Mouse (Mus musculus) CH12.LX (cell line): ENCODE results near the gene Emc9. TPM values are rescaled to one million over a fixed set of nuclear protein-coding genes. Genes with fewer than 3 reads are reported as not detected.

Experiments used
- DNase-seq: peaks from one replicate; pipeline ENCODE4 v3.0.0-alpha.2; 2013; ENCODE audit errors: extremely low read depth
- H3K27ac ChIP-seq: 2 replicates; pipeline ENCODE4 v1.5.1; 2012; ENCODE audit warnings: low read depth, mild to moderate bottlenecking, control low read depth, moderate library complexity; ENCODE audit not compliant: insufficient read depth
- H3K27me3 ChIP-seq: replicated peaks from 2 replicates; pipeline ENCODE3; 2012; ENCODE audit warnings: inconsistent platforms
- H3K36me3 ChIP-seq, 2 experiments: replicated peaks in 1 of 2; 2 replicates each; pipeline versions ENCODE3 to v1.6.1; 2012; ENCODE audit warnings: inconsistent platforms in 1 of 2, low read length in 1 of 2, mild to moderate bottlenecking in 1 of 2, mixed read lengths in 1 of 2, moderate library complexity in 1 of 2; ENCODE audit not compliant: control insufficient read depth in 1 of 2, insufficient read depth in 1 of 2
- H3K4me1 ChIP-seq, 2 experiments: 2 replicates each; pipeline ENCODE4 v1.6.1; 2012; ENCODE audit warnings: inconsistent platforms in 1 of 2, moderate library complexity in 1 of 2; ENCODE audit not compliant: insufficient read depth in 2 of 2, control insufficient read depth in 1 of 2
- H3K4me2 ChIP-seq: 2 replicates; pipeline ENCODE4 v1.6.1; 2012; ENCODE audit warnings: low read depth, mild to moderate bottlenecking, control low read depth; ENCODE audit not compliant: poor library complexity, insufficient read depth, severe bottlenecking
- H3K4me3 ChIP-seq, 3 experiments: fragments of 150-350 bp in 1 of 3; sonication (generic) in 1 of 3; replicated peaks in 1 of 3; 2 replicates each; pipeline versions ENCODE3 to v1.5.1; 2011 to 2012; ENCODE audit warnings: low read depth in 2 of 3, low read length in 2 of 3, mild to moderate bottlenecking in 2 of 3, moderate library complexity in 2 of 3, control low read depth in 1 of 3, improper control_type of control experiment in 1 of 3, inconsistent platforms in 1 of 3, mixed read lengths in 1 of 3; ENCODE audit not compliant: poor library complexity in 1 of 3
- H3K79me2 ChIP-seq: replicated peaks from 2 replicates; pipeline ENCODE4 v1.6.1; 2012; ENCODE audit warnings: mild to moderate bottlenecking, moderate library complexity; ENCODE audit not compliant: control insufficient read depth, poor library complexity, insufficient read depth, severe bottlenecking; ENCODE audit errors: extremely low read depth
- H3K9ac ChIP-seq: 2 replicates; pipeline ENCODE4 v1.6.1; 2012; ENCODE audit warnings: low read depth, mild to moderate bottlenecking, control low read depth, moderate library complexity; ENCODE audit not compliant: insufficient read depth
- H3K9me3 ChIP-seq: replicated peaks from 2 replicates; pipeline ENCODE3; 2012; ENCODE audit warnings: low read length, inconsistent platforms, mixed read lengths
- CTCF ChIP-seq, 2 experiments: IDR thresholded peaks in 1 of 2; conservative IDR thresholded peaks in 1 of 2; 2 replicates each; pipeline ENCODE4 v1.5.1; 2011 to 2012; ENCODE audit warnings: low read depth in 2 of 2, low read length in 2 of 2, improper control_type of control experiment in 1 of 2, inconsistent platforms in 1 of 2, mild to moderate bottlenecking in 1 of 2, moderate library complexity in 1 of 2
- E2F4 ChIP-seq: IDR thresholded peaks from 2 replicates; pipeline ENCODE4 v1.6.1; 2011; ENCODE audit warnings: low read depth, low read length, improper control_type of control experiment; ENCODE audit not compliant: insufficient replicate concordance
- ELF1 ChIP-seq: IDR thresholded peaks from 2 replicates; pipeline ENCODE4 v1.6.1; 2014; ENCODE audit warnings: low read depth, mild to moderate bottlenecking, inconsistent platforms, low read length, improper control_type of control experiment
- ETS1 ChIP-seq: conservative IDR thresholded peaks from 2 replicates; pipeline ENCODE4 v1.6.1; 2012; ENCODE audit warnings: low read depth, mild to moderate bottlenecking, inconsistent platforms, low read length, improper control_type of control experiment, moderate library complexity
- GABPA ChIP-seq: IDR thresholded peaks from 2 replicates; pipeline ENCODE4 v1.6.1; 2012; ENCODE audit warnings: low read depth, low read length, improper control_type of control experiment, inconsistent platforms; ENCODE audit not compliant: insufficient replicate concordance
- HCFC1 ChIP-seq: IDR thresholded peaks from 2 replicates; pipeline ENCODE4 v1.6.1; 2012; ENCODE audit warnings: low read depth, mild to moderate bottlenecking, inconsistent platforms, low read length, improper control_type of control experiment
- IRF4 ChIP-seq: IDR thresholded peaks from 2 replicates; pipeline ENCODE4 v1.6.1; 2014; ENCODE audit warnings: low read depth, mild to moderate bottlenecking, inconsistent platforms, low read length, improper control_type of control experiment
- JUN ChIP-seq: IDR thresholded peaks from 2 replicates; pipeline ENCODE4 v1.6.1; 2011; ENCODE audit warnings: low read depth, mild to moderate bottlenecking, low read length, improper control_type of control experiment, moderate library complexity; ENCODE audit not compliant: insufficient read depth
- KAT2A ChIP-seq: IDR thresholded peaks from 2 replicates; pipeline ENCODE4 v1.6.1; 2012; ENCODE audit warnings: low read length, improper control_type of control experiment, inconsistent platforms; ENCODE audit not compliant: insufficient replicate concordance
- MAZ ChIP-seq: IDR thresholded peaks from 2 replicates; pipeline ENCODE4 v1.6.1; 2012; ENCODE audit warnings: low read depth, mild to moderate bottlenecking, inconsistent platforms, low read length, improper control_type of control experiment, moderate library complexity
- MYC ChIP-seq: IDR thresholded peaks from 2 replicates; pipeline ENCODE4 v1.6.1; 2011; ENCODE audit warnings: low read depth, mild to moderate bottlenecking, improper control_type of control experiment, low read length
- PAX5 ChIP-seq: IDR thresholded peaks from 2 replicates; pipeline ENCODE4 v1.6.1; 2012; ENCODE audit warnings: low read length, inconsistent platforms, mixed read lengths
- POLR2A ChIP-seq: IDR thresholded peaks from 2 replicates; pipeline ENCODE4 v1.6.1; 2011; ENCODE audit warnings: low read depth, mild to moderate bottlenecking, improper control_type of control experiment, low read length
- POLR2AphosphoS2 ChIP-seq: IDR thresholded peaks from 2 replicates; pipeline ENCODE4 v1.6.1; 2011; ENCODE audit warnings: low read depth, low read length, improper control_type of control experiment
- RAD21 ChIP-seq: IDR thresholded peaks from 2 replicates; pipeline ENCODE4 v1.6.1; 2011; ENCODE audit warnings: low read depth, mild to moderate bottlenecking, low read length, improper control_type of control experiment, moderate library complexity
- SIN3A ChIP-seq: IDR thresholded peaks from 2 replicates; pipeline ENCODE4 v1.6.1; 2012; ENCODE audit warnings: low read length, improper control_type of control experiment, inconsistent platforms
- TBP ChIP-seq: conservative IDR thresholded peaks from 2 replicates; pipeline ENCODE4 v1.6.1; 2011; ENCODE audit warnings: low read depth, low read length, improper control_type of control experiment
- UBTF ChIP-seq: IDR thresholded peaks from 2 replicates; pipeline ENCODE4 v1.6.1; 2012; ENCODE audit warnings: low read depth, mild to moderate bottlenecking, inconsistent platforms, low read length, improper control_type of control experiment, moderate library complexity
- USF1 ChIP-seq: IDR thresholded peaks from 2 replicates; pipeline ENCODE4 v1.6.1; 2014; ENCODE audit warnings: low read depth, mild to moderate bottlenecking, inconsistent platforms, low read length, improper control_type of control experiment
- ZC3H11A ChIP-seq: IDR thresholded peaks from 2 replicates; pipeline ENCODE4 v1.6.1; 2012; ENCODE audit warnings: low read depth, mild to moderate bottlenecking, inconsistent platforms, low read length, improper control_type of control experiment
- ZKSCAN1 ChIP-seq: IDR thresholded peaks from 2 replicates; pipeline ENCODE4 v1.6.1; 2012; ENCODE audit warnings: low read depth, inconsistent platforms, low read length, improper control_type of control experiment, borderline replicate concordance
- ZNF384 ChIP-seq: IDR thresholded peaks from 2 replicates; pipeline ENCODE4 v1.6.1; 2012; ENCODE audit warnings: low read depth, low read length, improper control_type of control experiment, inconsistent platforms
- dilution Hi-C: fragments of 300-500 bp; cut with MboI; formaldehyde crosslinking; loops from 2 replicates; pipeline ENCODE4 v1.14.3; 2020; ENCODE audit warnings: low sequenced_read_pairs; ENCODE audit not compliant: extremely low pct_unique_long_range_greater_than_20kb, extremely low pct_ligation_motif_present
- in situ Hi-C: fragments of 300-500 bp; cut with MboI; formaldehyde crosslinking; loops from 3 replicates; pipeline ENCODE4 v1.14.3; 2019; ENCODE audit warnings: low sequenced_read_pairs, low pct_ligation_motif_present, low pct_unique_long_range_greater_than_20kb, mixed read lengths
- polyA plus RNA-seq: library from polyadenylated mRNA; unstranded; fragments of >175 nt; gene quantifications from 2 replicates; pipeline ENCODE4 v1.2.1, GENCODE M21; 2012; ENCODE audit warnings: low read depth; ENCODE audit not compliant: insufficient read length
- total RNA-seq, 2 experiments: library from RNA; depleted of rRNA; stranded (reverse); fragments of 300-350 nt in 1 of 2; fragments of >200 nt in 1 of 2; gene quantifications; 2 replicates each; pipeline ENCODE4 v1.2.3; 2012 to 2014

Gene Emc9
- total and polyA plus RNA-seq, 3 experiments = 1.7 to 9.6 (median 4.2) TPM

GRCm38 (mm10) chr14:55586149-55586548 lies 1.0 kb upstream of the Emc9 start (continued):
- TF ChIP-seq KAT2A (no peak), RAD21 (peak; percentile 43), PAX5 (no peak), ZKSCAN1 (no peak), HCFC1 (no peak), SIN3A (no peak), ETS1 (no peak), ZNF384 (peak; percentile 82), USF1 (no peak)
- TF ChIP-seq, all 38 proteins: peak for 7

GRCm38 (mm10) chr14:55585566-55585960 lies 461 bp upstream of the Emc9 start:
- H3K4me3 ChIP-seq = peak overlapping the region in 1 of 3 experiments; percentile 12
- no peak for DNase-seq
- peaks cover 23% of the 10 kb centered on the region for H3K79me2 ChIP-seq
- peak overlapping the region; percentile 83 for H3K27ac ChIP-seq
- peak overlapping the region; percentile 27; the same call in 1 of the 2 replicates for H3K4me2 ChIP-seq
- peaks cover 29 to 58% of the 10 kb centered on the region in 2 experiments for H3K36me3 ChIP-seq
- no peak overlapping the region for H3K9ac ChIP-seq
- dilution Hi-C loops (no loop called here), in situ Hi-C loops (no loop called here)
- peaks cover 13 to 62% of the 10 kb centered on the region in 2 experiments for H3K4me1 ChIP-seq
- H3K9me3 ChIP-seq = no peaks in the 10 kb centered on the region
- TF ChIP-seq E2F4 (no peak), RAD21 (no peak), USF1 (no peak), PAX5 (no peak), SIN3A (no peak), POLR2AphosphoS2 (no peak), JUN (no peak), CTCF (conservative IDR thresholded peaks at IDR 0.05 in 1 of 2, IDR thresholded peaks at IDR 0.05 in 1 of 2; ENCODE audit: low read depth in 2 of 2, low read length in 2 of 2) (no peak), MAZ (no peak), ELF1 (no peak), TBP (no peak), IRF4 (no peak), KAT2A (no peak), ZC3H11A (no peak), MYC (no peak), ETS1 (no peak), GABPA (no peak), POLR2A (no peak), UBTF (no peak)
- no peaks in the 10 kb centered on the region for H3K27me3 ChIP-seq
